Mouse (Mus musculus) urinary bladder, postnatal 14 days (tissue): Measurements from ENCODE around the gene Dnajc17.

Experiments
- DNase-seq: peaks from one replicate; pipeline ENCODE4 v3.0.0; 2021; ENCODE audit warnings: low spot score

Dnajc17 gene

GRCm38 (mm10) chr2:119198049-119198448 is 10.5 kb downstream of the Dnajc17 start:
- no peak for DNase-seq

- no peak for DNase-seq
These were observed 11.1 kb downstream of the Dnajc17 start for GRCm38 (mm10) chr2:119197493-119197892.

DNA sequence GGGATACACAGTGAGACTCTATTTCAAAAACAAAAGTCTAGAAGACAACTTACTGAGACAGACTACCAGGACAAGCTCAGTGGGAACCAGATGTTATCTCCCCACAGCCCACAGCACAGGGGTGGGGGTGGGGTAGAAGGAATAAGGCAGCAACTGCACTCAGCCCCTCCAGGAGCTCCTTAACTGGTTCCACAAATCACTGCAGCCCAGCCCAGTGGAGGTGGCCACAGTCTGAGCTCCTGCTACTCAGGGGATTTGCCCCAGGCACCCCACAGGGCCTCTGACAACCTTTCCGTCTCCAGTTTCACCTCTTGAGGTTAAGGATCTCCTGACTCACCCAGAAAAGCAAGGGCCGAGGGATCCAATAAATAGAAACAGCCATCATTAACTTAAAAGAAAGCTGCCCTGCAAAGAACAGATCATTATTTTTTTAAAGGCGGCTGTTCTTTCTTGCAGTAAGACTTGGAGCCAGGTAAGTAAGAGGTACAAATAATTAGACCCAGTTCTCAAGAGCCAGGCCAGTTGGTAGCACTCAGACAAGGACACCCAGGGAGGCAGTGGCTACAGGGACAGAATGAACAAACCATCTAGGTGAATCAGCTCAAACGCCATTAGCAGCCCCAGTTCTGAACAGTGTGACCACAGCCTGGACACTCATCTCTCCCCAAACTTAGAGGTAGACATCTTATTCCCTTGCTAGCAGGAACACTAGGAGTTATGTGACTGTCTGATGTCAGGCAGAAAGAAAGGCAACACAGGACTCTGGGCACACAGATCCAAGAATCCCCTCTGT is 12.1 kb downstream of the Dnajc17 start:
- DNase-seq: no peak

DNA sequence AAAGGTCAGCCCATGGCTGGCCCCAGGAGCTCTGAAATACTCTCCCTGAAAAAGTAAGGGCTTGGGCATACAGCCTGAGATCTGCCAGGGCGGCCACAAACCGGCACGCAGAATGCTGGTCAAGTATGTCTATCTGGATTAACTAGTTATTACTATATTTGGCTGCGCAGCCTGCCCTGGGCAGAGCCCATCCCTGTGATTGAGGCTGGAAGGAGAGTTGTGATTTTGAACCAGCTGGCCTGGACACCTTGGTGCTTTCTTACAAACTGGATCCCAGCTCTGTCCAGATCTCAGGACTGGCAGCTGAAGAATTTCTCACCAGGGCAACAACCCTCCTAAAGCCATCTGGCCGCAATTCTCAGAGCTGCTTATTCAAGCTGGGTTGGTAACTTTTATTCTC is 14.5 kb downstream of the Dnajc17 start:
- no peak for DNase-seq

- DNase-seq: no peak
These were observed 17.6 kb downstream of the Dnajc17 start for GRCm38 (mm10) chr2:119190969-119191368.

- DNase-seq: peak; percentile 88
These were observed 19.4 kb downstream of the Dnajc17 start for GRCm38 (mm10) chr2:119189029-119189710.

DNA sequence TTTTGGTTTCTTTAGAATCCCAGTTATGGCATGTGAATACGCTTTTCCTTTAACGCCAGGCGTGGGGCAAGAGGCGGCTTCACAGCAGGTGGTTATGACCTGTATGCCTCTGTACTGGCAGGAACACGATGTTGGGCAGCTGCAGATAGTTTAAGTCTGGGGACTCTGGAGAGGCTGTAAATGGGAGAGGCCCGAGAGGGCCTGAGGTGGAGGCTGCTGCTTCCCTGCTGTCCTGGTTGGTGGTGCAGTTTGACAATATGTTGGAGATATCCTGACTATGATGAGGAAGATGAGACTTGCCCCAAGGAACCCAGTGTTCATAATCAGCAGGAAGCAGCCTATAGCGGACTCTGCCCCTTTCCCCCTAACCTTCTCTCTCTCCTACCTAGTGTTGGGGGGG is 25.7 kb downstream of the Dnajc17 start:
- no peak for DNase-seq

- no peak for DNase-seq
These were observed 31.1 kb downstream of the Dnajc17 start for GRCm38 (mm10) chr2:119177384-119177939.

GRCm38 (mm10) chr2:119176761-119177160 is 31.8 kb downstream of the Dnajc17 start:
- no peak for DNase-seq

DNA sequence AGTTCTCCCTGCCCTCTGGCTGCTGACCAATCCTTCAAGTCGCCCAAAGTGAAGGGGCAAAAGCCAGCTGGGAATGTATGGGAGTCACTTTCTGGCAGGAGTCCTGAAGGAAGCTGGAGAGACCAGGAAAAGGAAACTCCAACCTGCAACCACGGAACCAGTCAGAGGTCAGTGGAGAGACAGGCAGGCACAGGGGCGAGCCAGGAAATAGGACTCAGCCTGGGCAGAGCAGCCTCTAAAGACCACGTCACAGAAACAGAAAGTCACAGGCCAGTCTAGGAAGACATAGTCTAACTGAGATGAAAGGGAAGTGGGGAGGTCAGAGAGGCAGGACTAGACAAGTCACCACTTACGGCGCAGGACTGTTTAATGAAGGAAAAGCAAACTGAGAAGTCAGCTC is 33.0 kb downstream of the Dnajc17 start:
- DNase-seq: no peak

- DNase-seq: no peak
These were observed 33.7 kb downstream of the Dnajc17 start for GRCm38 (mm10) chr2:119174866-119175265.

DNA sequence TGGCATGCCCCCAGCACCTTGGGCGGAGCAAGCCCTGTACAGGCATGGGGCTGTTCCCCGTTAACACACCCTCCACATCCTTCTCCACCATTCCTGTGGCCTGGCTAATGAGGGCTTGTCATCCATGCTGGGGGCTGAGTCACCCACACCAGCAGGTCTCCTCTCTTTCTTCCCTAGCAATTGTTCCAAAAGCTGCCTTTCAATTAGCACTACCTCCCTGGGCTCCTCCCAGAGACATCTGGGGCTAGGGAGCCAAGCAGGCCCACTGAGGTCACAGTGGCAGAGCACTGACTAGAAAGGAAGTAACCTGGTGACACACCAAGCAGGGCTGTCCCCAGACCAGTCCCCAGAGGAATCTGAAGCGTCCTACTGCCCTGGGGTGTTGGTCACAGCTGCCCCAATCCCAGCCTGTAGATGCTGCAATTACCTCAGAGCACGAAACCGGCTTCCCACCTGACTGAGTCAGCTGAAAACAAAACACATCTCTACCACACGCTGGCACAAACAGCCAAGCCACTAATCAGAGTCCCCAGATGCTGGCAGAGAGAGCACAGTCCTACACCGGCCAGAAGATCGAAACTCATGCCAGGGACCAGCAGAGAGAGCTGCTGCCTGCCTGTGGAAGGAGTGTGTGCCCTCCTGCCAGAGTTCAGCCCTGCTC is 34.5 kb downstream of the Dnajc17 start, which contains the start of gene Gm14137:
Gene Gm14137, plus strand, starts transcription at position 519 of the 661 bp plus-strand sequence.
- DNase-seq: no peak

- DNase-seq: peak; percentile 66
These were observed 35.6 kb downstream of the Dnajc17 start for GRCm38 (mm10) chr2:119172862-119173576.

- no peak for DNase-seq
These were observed 36.1 kb downstream of the Dnajc17 start for GRCm38 (mm10) chr2:119172446-119172845.

DNA sequence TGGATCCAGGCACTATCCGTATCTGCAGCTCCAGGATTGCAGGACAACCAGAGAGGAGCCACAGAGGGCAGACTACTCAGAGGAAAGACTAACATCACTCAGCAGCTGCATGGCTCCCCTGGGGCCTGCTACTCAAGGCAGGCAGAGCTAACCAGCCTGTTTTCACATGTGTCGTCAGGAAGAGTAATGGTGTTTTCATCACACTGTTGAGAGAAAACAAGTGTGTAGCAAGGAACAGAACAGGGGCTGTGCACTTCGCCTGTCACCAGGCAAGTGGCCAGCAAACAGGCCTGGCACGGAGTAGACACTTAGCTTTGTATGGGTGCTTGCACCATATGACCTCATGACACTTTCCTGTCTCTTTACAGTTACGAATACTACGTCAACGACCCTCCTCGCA is 37.0 kb downstream of the Dnajc17 start:
- no peak for DNase-seq

GRCm38 (mm10) chr2:119170282-119170681 is 38.3 kb downstream of the Dnajc17 start:
- no peak for DNase-seq

DNA sequence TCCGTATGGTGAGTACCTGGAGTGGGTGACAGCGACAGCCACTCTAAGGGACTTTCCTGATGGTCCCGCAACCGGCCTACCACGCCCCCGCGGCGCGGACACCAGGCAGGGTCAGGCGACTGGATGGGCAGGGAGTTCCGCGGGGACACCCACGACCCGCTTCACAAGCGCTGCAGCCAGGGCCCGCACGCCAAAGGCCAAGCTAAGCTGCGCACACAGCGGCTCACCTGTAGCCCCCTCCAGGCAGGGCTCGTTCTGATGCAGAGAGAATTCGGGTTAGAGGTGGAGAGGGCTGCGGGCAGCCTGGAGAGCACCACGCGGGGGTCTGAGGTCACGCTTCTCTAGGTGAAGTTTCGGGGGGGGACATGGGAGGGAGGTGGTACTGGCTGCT is 40.7 kb downstream of the Dnajc17 start:
- no peak for DNase-seq

GRCm38 (mm10) chr2:119166901-119167865 is 41.4 kb downstream of the Dnajc17 start, which contains the start of gene Gchfr:
Gene Gchfr (plus strand): TSS chr2:119167773.
- peak; percentile 73 for DNase-seq

DNA sequence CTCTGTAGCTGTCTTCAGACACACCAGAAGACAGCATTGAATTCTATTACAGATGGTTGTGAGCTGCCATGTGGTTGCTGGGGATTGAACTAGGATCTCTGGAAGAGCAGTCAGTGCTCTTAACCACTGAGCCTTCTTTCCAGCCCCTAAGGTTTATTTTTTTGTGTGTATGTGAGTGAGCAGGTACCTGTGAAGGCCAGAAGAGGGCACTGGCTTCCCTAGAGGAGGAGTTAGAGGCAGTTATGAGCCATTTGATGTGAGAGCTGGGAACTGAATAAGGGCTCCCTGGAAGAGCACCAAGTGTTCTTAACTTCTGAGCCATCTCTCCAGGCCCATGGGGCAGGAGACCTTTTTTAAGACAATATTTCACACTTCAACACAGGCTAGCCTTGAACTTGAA is 43.2 kb downstream of the Dnajc17 start:
- DNase-seq: no peak

DNA sequence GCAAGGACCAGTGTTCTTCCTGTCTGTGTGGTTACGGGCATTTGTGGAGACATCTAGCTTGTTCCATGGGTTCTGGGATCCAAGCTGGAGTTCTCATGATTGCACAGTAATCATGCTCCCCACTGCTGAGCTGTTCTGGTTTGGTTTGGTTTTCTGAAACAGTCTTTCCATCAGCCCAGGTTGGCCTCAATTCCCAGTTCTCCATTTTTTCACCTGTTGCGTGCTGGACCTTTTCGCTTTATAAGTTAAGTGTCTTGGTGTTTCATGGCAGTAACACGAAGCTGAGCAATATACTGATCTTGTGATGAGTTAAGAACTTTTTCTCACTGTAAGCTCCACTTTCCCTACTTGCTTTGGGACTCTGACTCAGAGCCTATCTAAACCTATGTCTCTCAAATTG is 44.6 kb downstream of the Dnajc17 start:
- DNase-seq: no peak

DNA sequence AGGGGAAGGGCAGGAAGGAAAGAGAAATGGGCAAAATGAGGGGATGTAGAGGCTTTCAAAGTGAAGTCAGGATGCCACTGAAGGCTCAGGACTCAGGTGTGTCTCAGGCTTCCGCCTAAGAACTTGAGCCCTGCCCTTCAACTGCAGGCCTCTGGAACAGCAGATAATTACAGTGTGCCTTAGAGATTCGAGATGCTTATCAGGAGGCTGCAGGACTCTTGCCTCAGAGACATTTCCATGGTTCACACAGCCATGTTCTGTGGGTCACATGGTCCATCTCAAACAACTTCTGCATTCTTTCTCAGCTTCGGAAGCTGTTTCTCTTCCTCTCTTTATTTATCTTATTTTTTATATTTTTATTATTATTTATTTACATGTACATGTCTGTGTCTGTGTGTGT is 45.5 kb downstream of the Dnajc17 start:
- DNase-seq: no peak
